Mouse (Mus musculus) heart, postnatal 36 days (tissue): ENCODE results near the gene Ptprm. TPM values are rescaled to one million over a fixed set of nuclear protein-coding genes. Genes with fewer than 3 reads are reported as not detected.

Experiments used
- DNase-seq, 2 experiments: peaks; one replicate each; pipeline ENCODE4 v3.0.0; 2021 to 2022
- intact Hi-C: fragments of 180-260 bp; cut with DNase I; formaldehyde crosslinking; loops from one replicate; pipeline ENCODE4 v1.15.1; 2025
- total RNA-seq, 2 experiments: library from RNA; stranded (reverse); gene quantifications; 2 replicates each; pipeline ENCODE4 v1.2.3; 2021

The Ptprm gene
- total RNA-seq, 2 experiments from 2014 or later, result 85.0 to 90.6 TPM

GRCm38 (mm10) chr17:66708748-66709147 is 645.5 kb downstream of the Ptprm start:
- intact Hi-C loops, result no loop called here
- DNase-seq, result no peak

- DNase-seq, result no peak
- intact Hi-C loops, result no loop called here
Measured at GRCm38 (mm10) chr17:66707684-66708083, 646.6 kb downstream of the Ptprm start.

- intact Hi-C loops, result no loop called here
- DNase-seq, result peak in 1 of 2 experiments; percentile 18
Measured at GRCm38 (mm10) chr17:66701358-66702184, 652.7 kb downstream of the Ptprm start.

GRCm38 (mm10) chr17:66699896-66700295 is 654.4 kb downstream of the Ptprm start:
- intact Hi-C loops, result no loop called here

GRCm38 (mm10) chr17:66697650-66698049 is 656.6 kb downstream of the Ptprm start:
- intact Hi-C loops, result no loop called here
- no peak for DNase-seq

More at GRCm38 (mm10) chr17:66699896-66700295, 654.4 kb downstream of the Ptprm start:
- no peak for DNase-seq

GRCm38 (mm10) chr17:66696531-66697172 is 657.6 kb downstream of the Ptprm start:
- intact Hi-C loops, result no loop called here
- no peak for DNase-seq

GRCm38 (mm10) chr17:66694326-66694725 is 659.9 kb downstream of the Ptprm start:
- intact Hi-C loops, result no loop called here
- no peak for DNase-seq

- DNase-seq, result no peak
- intact Hi-C loops, result no loop called here
Measured at GRCm38 (mm10) chr17:66693676-66694304, 660.5 kb downstream of the Ptprm start.

- DNase-seq, result no peak
- intact Hi-C loops, result no loop called here
Measured at GRCm38 (mm10) chr17:66692941-66693675, 661.1 kb downstream of the Ptprm start.

- intact Hi-C loops, result loop anchor here (10.0 kb wide), 1 partner anchor 487 kb away; no protein-coding TSS in a partner anchor
- no peak for DNase-seq
Measured at GRCm38 (mm10) chr17:66688179-66688578, 666.1 kb downstream of the Ptprm start.

GRCm38 (mm10) chr17:66687543-66687942 is 666.7 kb downstream of the Ptprm start:
- intact Hi-C loops, result loop anchor here (10.0 kb wide), 1 partner anchor 487 kb away; no protein-coding TSS in a partner anchor

GRCm38 (mm10) chr17:66686701-66687489 is 667.4 kb downstream of the Ptprm start:
- DNase-seq, result no peak
- intact Hi-C loops, result loop anchor here (10.0 kb wide), 1 partner anchor 488 kb away; no protein-coding TSS in a partner anchor

More at GRCm38 (mm10) chr17:66687543-66687942, 666.7 kb downstream of the Ptprm start:
- no peak for DNase-seq

GRCm38 (mm10) chr17:66683411-66683810 is 670.8 kb downstream of the Ptprm start:
- DNase-seq, result no peak
- intact Hi-C loops, result loop anchor here (5.0 to 10.0 kb wide), 3 partner anchors 74 to 669 kb away; partner anchors contain the start of gene Ptprm

GRCm38 (mm10) chr17:66680662-66681061 is 673.6 kb downstream of the Ptprm start:
- intact Hi-C loops, result loop anchor here (2.0 to 10.0 kb wide), 5 partner anchors 77 to 904 kb away; partner anchors contain the start of gene Ptprm
- peak; percentile 57 to 70 for DNase-seq

- intact Hi-C loops, result loop anchor here (10.0 kb wide), 1 partner anchor 990 kb away; no protein-coding TSS in a partner anchor
Measured at GRCm38 (mm10) chr17:66674667-66675066, 679.6 kb downstream of the Ptprm start.

GRCm38 (mm10) chr17:66671715-66672230 is 682.5 kb downstream of the Ptprm start:
- no peak for DNase-seq
- intact Hi-C loops, result loop anchor here (10.0 kb wide), 1 partner anchor 993 kb away; no protein-coding TSS in a partner anchor

More at GRCm38 (mm10) chr17:66674667-66675066, 679.6 kb downstream of the Ptprm start:
- DNase-seq, result no peak

- intact Hi-C loops, result loop anchor here (10.0 kb wide), 1 partner anchor 994 kb away; no protein-coding TSS in a partner anchor
- DNase-seq, result no peak
Measured at GRCm38 (mm10) chr17:66671287-66671686, 683.0 kb downstream of the Ptprm start.

- DNase-seq, result no peak
- intact Hi-C loops, result no loop called here
Measured at GRCm38 (mm10) chr17:66665791-66666190, 688.5 kb downstream of the Ptprm start.
